Mouse (Mus musculus): ENCODE results near the gene 4930522H14Rik. TPM values are rescaled to one million over a fixed set of nuclear protein-coding genes. Genes with fewer than 3 reads are reported as not detected.

4930522H14Rik gene
- polyA plus RNA-seq (2012; rRNA removed; ENCODE audit: low replicate concordance) = not detected in 2 replicates

DNA sequence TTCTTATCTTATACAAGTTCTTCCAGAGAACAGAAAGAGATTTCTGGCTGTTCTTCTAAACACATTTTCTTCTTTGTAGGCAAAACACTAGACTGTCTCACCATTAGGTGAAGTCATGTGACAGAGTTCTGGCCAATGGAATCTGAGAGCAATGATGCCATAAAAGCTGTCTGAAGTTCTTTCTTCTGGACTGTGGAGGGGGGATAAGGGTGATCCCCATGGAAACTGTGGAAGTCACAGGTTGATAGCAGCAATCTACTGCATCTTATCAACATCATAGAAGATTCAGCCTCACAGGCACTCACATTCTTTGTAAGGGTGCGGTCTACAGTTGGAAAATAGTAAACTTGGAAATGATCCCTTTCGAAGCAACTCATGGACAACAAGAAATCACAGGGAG, at the start of gene 4930522H14Rik:
TSS of gene 4930522H14Rik (minus strand) at position 187 of the 400 bp plus-strand sequence.

DNA sequence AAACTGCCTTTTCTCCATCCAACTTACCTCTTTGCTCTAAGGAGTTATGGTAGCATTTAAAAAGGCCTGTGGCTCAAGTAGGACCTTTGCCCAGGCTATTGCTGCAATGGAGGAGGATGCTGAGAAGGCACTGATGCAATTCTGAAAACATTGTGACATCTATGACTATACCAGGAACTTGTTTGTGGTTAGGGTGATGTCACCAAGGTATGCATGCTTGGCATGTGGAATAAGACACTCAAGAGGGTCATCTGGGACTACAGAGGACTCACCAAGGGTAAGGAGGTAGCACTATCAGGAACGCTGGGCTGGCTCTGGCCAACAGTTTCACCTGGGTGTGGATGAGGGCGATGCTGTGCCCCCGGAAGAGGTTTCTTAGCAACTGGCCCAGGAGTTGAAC, 46.5 kb downstream of the 4930522H14Rik start, which contains the start of gene Rnf11:
TSS of gene Rnf11 (minus strand) at position 108 of the 400 bp plus-strand sequence.

Other genes starting within 250 kb of the 4930522H14Rik start
- gene Ttc39a, start 124.7 kb downstream of the 4930522H14Rik start, polyA plus RNA-seq (2012; rRNA removed; ENCODE audit: low replicate concordance) = 7.3 and 21.6 TPM in 2 replicates
- 30.4 and 38.4 TPM in 2 replicates for gene Rnf11, start 46.6 kb downstream of the 4930522H14Rik start, polyA plus RNA-seq (2012; rRNA removed; ENCODE audit: low replicate concordance)
- gene Cdkn2c, start 135.9 kb upstream of the 4930522H14Rik start, polyA plus RNA-seq (2012; rRNA removed; ENCODE audit: low replicate concordance) = 5.7 and 8.6 TPM in 2 replicates
- 4.7 and 7.9 TPM in 2 replicates for gene Faf1, start 145.3 kb upstream of the 4930522H14Rik start, polyA plus RNA-seq (2012; rRNA removed; ENCODE audit: low replicate concordance)